Mouse (Mus musculus): ENCODE data around the gene Rasal1.

Rasal1 gene

GRCm38 (mm10) chr5:120660816-120661215, 12.2 kb downstream of the Rasal1 start:
- no peak for DNase-seq

GRCm38 (mm10) chr5:120664888-120665287, 16.3 kb downstream of the Rasal1 start:
- no peak for DNase-seq

- no peak for DNase-seq
Measured at GRCm38 (mm10) chr5:120668761-120669160, 20.1 kb downstream of the Rasal1 start.

GRCm38 (mm10) chr5:120670132-120670531, 21.5 kb downstream of the Rasal1 start:
- DNase-seq: no peak

- DNase-seq: no peak
Measured at GRCm38 (mm10) chr5:120671865-120672264, 23.3 kb downstream of the Rasal1 start.

- peak; percentile 71 for DNase-seq
Measured at GRCm38 (mm10) chr5:120673626-120674025, 25.0 kb downstream of the Rasal1 start.

GRCm38 (mm10) chr5:120674229-120675145, 25.9 kb downstream of the Rasal1 start:
- no peak for DNase-seq

- no peak for DNase-seq
Measured at GRCm38 (mm10) chr5:120677516-120677915, 28.9 kb downstream of the Rasal1 start.

GRCm38 (mm10) chr5:120679676-120680555, 31.3 kb downstream of the Rasal1 start:
- peak; percentile 66 for DNase-seq

GRCm38 (mm10) chr5:120680918-120681317, 32.3 kb downstream of the Rasal1 start:
- DNase-seq: no peak

- no peak for DNase-seq
Measured at GRCm38 (mm10) chr5:120682982-120683771, 34.6 kb downstream of the Rasal1 start.

GRCm38 (mm10) chr5:120685678-120686077, 37.1 kb downstream of the Rasal1 start:
- DNase-seq: no peak

GRCm38 (mm10) chr5:120686749-120687483, 38.3 kb downstream of the Rasal1 start:
- no peak for DNase-seq

- DNase-seq: no peak
Measured at GRCm38 (mm10) chr5:120687484-120687851, 38.9 kb downstream of the Rasal1 start.

GRCm38 (mm10) chr5:120687897-120688296, 39.3 kb downstream of the Rasal1 start:
- DNase-seq: no peak

- DNase-seq: no peak
Measured at GRCm38 (mm10) chr5:120688434-120688833, 39.8 kb downstream of the Rasal1 start.

GRCm38 (mm10) chr5:120690417-120690816, 41.8 kb downstream of the Rasal1 start:
- DNase-seq: no peak

GRCm38 (mm10) chr5:120692034-120692433, 43.4 kb downstream of the Rasal1 start:
- no peak for DNase-seq

GRCm38 (mm10) chr5:120693931-120694694, 45.5 kb downstream of the Rasal1 start:
- no peak for DNase-seq

- DNase-seq: peak; percentile 63
Measured at GRCm38 (mm10) chr5:120694695-120695074, 46.1 kb downstream of the Rasal1 start.

- no peak for DNase-seq
Measured at GRCm38 (mm10) chr5:120696057-120696743, 47.6 kb downstream of the Rasal1 start.
